Mouse (Mus musculus): ENCODE measurements around the gene Scarf1. TPM values are rescaled to one million over a fixed set of nuclear protein-coding genes. Genes with fewer than 3 reads are reported as not detected.

Scarf1 gene
- polyA plus RNA-seq, 1 experiment from 2014 or later: 1.8 TPM

DNA sequence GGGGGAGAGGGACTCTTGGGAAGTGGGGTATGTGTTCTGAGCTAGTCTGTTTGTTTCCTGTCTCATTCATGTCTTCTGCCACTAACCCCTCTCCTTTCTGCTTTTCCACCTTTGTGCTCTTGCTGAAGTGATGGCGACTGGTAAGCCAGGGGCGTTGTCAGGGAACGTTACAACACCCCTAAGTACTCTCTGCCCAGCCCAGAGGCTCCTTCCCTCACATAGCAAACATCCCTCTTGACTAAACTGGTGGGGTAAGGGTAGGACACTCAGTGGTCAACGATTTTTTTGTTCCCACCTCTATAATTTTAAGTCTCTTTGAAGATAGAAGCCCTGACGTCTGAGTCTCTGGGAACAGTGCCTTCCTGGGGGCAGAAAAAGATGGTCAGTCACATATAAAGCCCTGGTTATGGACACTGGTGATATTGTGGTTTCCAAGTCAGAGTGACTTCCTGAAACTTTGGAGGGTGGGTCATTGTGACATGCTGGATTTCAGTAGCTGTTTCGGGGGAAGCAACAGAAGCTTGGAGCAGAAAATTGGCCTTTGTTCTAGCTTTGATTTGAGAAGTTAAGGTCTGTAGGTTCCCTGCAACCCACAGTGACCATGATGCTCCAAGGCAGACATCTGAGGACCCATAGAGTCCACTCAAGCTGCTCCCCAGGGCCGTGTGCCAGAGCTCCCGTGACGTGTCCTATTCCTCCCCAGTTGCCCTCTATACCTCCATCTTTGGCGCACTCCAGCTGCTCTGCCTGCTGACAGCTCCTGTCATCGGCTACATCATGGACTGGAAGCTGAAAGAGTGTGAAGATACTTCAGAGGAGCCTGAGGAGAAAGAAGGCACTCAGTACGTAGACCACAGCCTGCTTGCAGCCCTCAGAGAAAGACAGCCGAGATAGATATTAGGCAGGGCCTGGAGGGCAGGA, 53.2 kb downstream of the Scarf1 start:
- 84% methylated on average over 13 of the region's 13 CpGs for WGBS
- ATAC-seq (ENCODE audit: low read depth): no peak
- Histone ChIP-seq H3K4me1 (ENCODE audit: control insufficient read depth, insufficient read depth, low read length) (no peaks in the 10 kb centered on the region), H3K36me3 (ENCODE audit: control insufficient read depth, insufficient read depth, low read length) (peaks cover 41% of the 10 kb centered on the region), H3K4me3 (ENCODE audit: low read depth, low read length) (no peak overlapping the region), H3K9ac (replicated peaks; ENCODE audit: low read depth, low read length) (no peak overlapping the region), H3K4me2 (ENCODE audit: low read depth, low read length) (no peak overlapping the region), H3K9me3 (ENCODE audit: control insufficient read depth, low read length) (no peaks in the 10 kb centered on the region), H3K27ac (ENCODE audit: low read depth, low read length) (no peak overlapping the region), H3K27me3 (ENCODE audit: control insufficient read depth, insufficient read depth, low read length) (no peaks in the 10 kb centered on the region)

DNA sequence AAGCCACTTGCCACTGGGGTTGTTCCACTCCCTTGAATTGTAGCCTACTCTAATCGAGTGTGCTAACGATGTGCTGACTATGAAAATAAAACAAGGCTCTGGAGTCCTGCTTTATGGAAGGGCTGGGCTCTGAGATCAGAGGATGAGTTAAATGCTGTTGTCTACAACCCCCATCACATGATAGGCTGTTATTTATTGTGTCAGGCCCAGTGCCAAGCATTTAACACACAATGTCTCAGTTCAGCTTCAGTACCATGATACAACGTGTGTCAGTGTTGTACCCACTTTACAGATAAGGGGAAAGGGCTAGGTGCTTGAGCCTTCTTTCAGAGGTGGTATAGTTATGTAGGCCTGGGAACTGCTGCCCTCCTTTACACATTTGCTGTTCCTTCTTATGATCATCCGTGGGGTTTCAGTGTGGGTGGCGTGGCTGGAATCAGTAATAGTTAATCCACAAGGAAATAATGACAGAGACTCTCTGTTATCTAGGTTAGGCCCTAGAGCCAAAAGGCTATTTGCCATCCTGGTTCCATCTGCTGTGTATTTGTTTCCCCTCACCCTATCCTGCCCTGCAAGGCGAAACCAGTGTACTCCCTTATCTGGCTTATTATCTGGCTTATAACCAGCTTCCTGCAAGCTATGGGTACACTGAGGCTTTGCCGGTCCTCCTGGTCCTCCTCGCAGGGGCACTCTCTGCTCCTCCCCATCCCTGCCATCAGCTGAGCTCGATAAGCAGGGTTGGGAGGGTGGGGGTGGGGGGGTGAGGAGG, 54.2 kb downstream of the Scarf1 start:
- no peaks in the 10 kb centered on the region for H3K9me3 ChIP-seq (ENCODE audit: control insufficient read depth, low read length)
- H3K4me3 ChIP-seq (ENCODE audit: low read depth, low read length): no peak overlapping the region
- no peak overlapping the region for H3K27ac ChIP-seq (ENCODE audit: low read depth, low read length)
- no peak for ATAC-seq (ENCODE audit: low read depth)
- no peaks in the 10 kb centered on the region for H3K27me3 ChIP-seq (ENCODE audit: control insufficient read depth, insufficient read depth, low read length)
- peaks cover 41% of the 10 kb centered on the region for H3K36me3 ChIP-seq (ENCODE audit: control insufficient read depth, insufficient read depth, low read length)
- H3K9ac ChIP-seq (replicated peaks; ENCODE audit: low read depth, low read length): no peak overlapping the region
- no peak overlapping the region for H3K4me2 ChIP-seq (ENCODE audit: low read depth, low read length)
- 67% methylated on average over 9 of the region's 9 CpGs for WGBS
- peaks cover 4% of the 10 kb centered on the region for H3K4me1 ChIP-seq (ENCODE audit: control insufficient read depth, insufficient read depth, low read length)

DNA sequence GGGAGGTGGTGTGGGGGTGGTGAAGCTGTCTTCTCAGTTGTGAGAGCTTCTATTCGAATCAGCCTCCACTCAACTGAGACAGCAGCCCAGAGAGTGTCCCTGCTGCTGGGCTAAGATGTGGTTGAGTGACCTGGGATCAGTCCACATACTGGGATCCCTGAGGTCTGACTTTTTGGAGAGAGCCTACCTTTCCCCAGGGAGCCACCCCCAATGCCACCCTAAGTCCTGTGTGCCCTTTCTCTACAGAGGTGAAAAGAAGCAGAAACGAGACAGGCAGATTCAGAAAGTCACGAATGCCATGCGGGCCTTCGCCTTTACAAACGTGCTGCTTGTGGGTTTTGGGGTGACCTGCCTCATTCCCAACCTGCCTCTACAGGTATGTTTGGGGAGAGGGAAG, 54.8 kb downstream of the Scarf1 start:
- no peak overlapping the region for H3K4me2 ChIP-seq (ENCODE audit: low read depth, low read length)
- H3K9me3 ChIP-seq (ENCODE audit: control insufficient read depth, low read length): no peaks in the 10 kb centered on the region
- H3K27ac ChIP-seq (ENCODE audit: low read depth, low read length): no peak overlapping the region
- H3K4me1 ChIP-seq (ENCODE audit: control insufficient read depth, insufficient read depth, low read length): peaks cover 10% of the 10 kb centered on the region
- H3K4me3 ChIP-seq (ENCODE audit: low read depth, low read length): no peak overlapping the region
- peaks cover 38% of the 10 kb centered on the region for H3K36me3 ChIP-seq (ENCODE audit: control insufficient read depth, insufficient read depth, low read length)
- H3K27me3 ChIP-seq (ENCODE audit: control insufficient read depth, insufficient read depth, low read length): no peaks in the 10 kb centered on the region
- H3K9ac ChIP-seq (replicated peaks; ENCODE audit: low read depth, low read length): no peak overlapping the region
- ATAC-seq (ENCODE audit: low read depth): no peak
- WGBS: 91% methylated on average over 6 of the region's 6 CpGs

DNA sequence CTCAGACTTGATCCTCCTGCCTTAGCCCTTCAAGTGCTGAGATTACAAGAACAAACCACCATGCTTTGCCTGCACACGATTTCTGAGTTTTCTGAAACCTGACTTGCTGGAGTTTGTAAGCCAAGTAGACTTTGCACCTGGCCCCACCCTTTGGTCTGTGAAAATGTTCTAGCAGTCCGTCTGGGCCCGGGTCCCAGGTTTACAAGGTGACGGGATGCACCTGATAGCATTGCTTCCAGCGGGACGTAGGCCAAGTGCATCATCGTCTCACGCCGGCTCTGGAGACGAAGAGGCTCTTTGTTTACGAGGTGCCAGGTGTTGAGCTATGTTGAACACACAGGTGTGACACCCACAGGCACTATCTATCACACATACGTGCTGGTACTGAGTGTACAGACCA, 55.6 kb downstream of the Scarf1 start:
- H3K36me3 ChIP-seq (ENCODE audit: control insufficient read depth, insufficient read depth, low read length): peaks cover 32% of the 10 kb centered on the region

DNA sequence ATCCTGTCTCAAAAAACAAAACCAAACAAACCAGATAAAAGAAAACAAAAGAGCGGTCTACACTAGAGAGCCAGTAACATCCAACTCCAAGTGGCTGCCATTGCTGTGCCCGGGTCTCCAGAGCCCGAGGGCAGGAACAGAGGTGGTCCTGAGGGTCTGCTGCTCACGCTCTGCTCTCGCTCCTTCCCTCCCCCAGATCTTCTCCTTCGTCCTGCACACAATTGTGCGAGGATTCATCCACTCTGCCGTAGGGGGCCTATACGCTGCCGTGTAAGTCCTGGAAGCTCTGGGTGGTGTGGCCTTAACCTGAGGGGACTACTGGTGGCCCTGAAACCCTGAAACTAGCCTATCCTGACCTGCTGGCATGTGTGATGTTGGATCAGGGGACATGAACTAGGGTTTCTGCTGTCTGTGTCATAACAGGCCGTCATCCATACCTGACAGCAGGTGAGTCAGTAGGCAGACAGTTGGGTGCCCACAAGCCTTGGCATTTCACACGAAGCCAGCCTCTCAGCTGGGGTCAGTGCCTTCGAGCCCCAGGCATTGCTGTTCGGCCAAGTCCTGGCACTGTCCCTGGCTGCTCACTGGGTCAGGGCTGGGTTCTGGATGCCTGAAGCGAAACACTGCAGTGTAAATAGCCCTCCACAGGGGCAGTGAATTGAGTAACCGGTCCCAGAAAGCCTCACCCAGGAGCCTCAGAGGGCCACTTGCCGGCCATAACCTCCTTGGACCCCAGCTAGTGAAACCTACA, 57.2 kb downstream of the Scarf1 start:
- ATAC-seq (ENCODE audit: low read depth): no peak
- H3K27ac ChIP-seq (ENCODE audit: low read depth, low read length): no peak overlapping the region
- WGBS: 90% methylated on average over 17 of the region's 17 CpGs
- H3K4me3 ChIP-seq (ENCODE audit: low read depth, low read length): no peak overlapping the region
- no peak overlapping the region for H3K4me2 ChIP-seq (ENCODE audit: low read depth, low read length)
- no peaks in the 10 kb centered on the region for H3K27me3 ChIP-seq (ENCODE audit: control insufficient read depth, insufficient read depth, low read length)
- H3K9ac ChIP-seq (replicated peaks; ENCODE audit: low read depth, low read length): no peak overlapping the region
- H3K9me3 ChIP-seq (ENCODE audit: control insufficient read depth, low read length): no peaks in the 10 kb centered on the region
- peaks cover 13% of the 10 kb centered on the region for H3K4me1 ChIP-seq (ENCODE audit: control insufficient read depth, insufficient read depth, low read length)
- H3K36me3 ChIP-seq (ENCODE audit: control insufficient read depth, insufficient read depth, low read length): peaks cover 30% of the 10 kb centered on the region

More for the DNA sequence above, 55.6 kb downstream of the Scarf1 start:
- H3K27me3 ChIP-seq (ENCODE audit: control insufficient read depth, insufficient read depth, low read length): no peaks in the 10 kb centered on the region
- H3K27ac ChIP-seq (ENCODE audit: low read depth, low read length): no peak overlapping the region
- ATAC-seq (ENCODE audit: low read depth): no peak
- no peak overlapping the region for H3K4me2 ChIP-seq (ENCODE audit: low read depth, low read length)
- WGBS: 95% methylated on average over 12 of the region's 12 CpGs
- H3K9me3 ChIP-seq (ENCODE audit: control insufficient read depth, low read length): no peaks in the 10 kb centered on the region
- H3K4me1 ChIP-seq (ENCODE audit: control insufficient read depth, insufficient read depth, low read length): peaks cover 13% of the 10 kb centered on the region
- H3K4me3 ChIP-seq (ENCODE audit: low read depth, low read length): no peak overlapping the region
- no peak overlapping the region for H3K9ac ChIP-seq (replicated peaks; ENCODE audit: low read depth, low read length)

DNA sequence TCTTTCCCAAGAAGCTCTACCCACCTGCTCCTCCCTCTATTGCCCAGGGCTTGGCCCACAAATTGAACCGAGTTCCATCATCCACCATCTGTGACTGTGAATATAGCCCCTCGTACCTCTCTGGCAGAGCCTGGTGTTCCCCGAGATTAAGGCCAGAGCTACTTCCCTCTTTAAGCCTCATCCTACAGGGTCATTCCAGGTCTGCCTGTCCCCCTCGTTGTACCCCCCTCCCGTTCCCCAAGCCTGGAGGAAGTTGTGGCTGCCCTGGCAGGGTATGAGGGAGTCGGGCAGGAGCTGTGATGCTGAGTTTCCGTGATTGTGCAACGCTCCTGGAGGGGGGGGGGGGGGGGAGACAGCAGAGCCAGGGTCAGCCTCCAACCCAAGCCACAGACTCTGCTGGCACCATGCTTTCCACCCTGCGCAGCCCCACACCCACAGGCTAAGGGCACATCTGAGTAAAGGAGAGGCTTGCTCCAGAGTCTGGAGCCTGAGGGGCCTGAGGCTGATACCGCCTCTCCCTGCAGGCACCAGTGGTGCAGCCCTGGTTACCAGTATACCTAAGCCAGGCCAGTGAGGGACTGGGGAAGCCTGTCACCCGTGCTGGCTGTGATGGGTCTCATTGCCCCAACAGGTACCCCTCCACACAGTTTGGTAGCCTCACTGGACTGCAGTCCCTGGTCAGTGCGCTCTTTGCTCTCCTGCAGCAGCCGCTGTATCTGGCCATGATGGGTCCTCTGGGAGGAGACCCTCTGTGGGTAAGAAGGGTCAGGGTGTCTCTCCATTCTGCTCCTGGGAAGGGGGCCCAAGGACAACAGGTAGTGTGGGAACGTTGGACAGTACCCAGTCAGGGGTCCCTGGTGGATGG, 58.0 kb downstream of the Scarf1 start:
- Histone ChIP-seq H3K4me1 (ENCODE audit: control insufficient read depth, insufficient read depth, low read length) (peaks cover 13% of the 10 kb centered on the region), H3K27me3 (ENCODE audit: control insufficient read depth, insufficient read depth, low read length) (no peaks in the 10 kb centered on the region), H3K4me2 (ENCODE audit: low read depth, low read length) (no peak overlapping the region), H3K36me3 (ENCODE audit: control insufficient read depth, insufficient read depth, low read length) (peaks cover 23% of the 10 kb centered on the region), H3K4me3 (ENCODE audit: low read depth, low read length) (no peak overlapping the region), H3K9me3 (ENCODE audit: control insufficient read depth, low read length) (no peaks in the 10 kb centered on the region), H3K27ac (ENCODE audit: low read depth, low read length) (no peak overlapping the region), H3K9ac (replicated peaks; ENCODE audit: low read depth, low read length) (no peak overlapping the region)
- ATAC-seq (ENCODE audit: low read depth): no peak
- 73% methylated on average over 13 of the region's 14 CpGs for WGBS

DNA sequence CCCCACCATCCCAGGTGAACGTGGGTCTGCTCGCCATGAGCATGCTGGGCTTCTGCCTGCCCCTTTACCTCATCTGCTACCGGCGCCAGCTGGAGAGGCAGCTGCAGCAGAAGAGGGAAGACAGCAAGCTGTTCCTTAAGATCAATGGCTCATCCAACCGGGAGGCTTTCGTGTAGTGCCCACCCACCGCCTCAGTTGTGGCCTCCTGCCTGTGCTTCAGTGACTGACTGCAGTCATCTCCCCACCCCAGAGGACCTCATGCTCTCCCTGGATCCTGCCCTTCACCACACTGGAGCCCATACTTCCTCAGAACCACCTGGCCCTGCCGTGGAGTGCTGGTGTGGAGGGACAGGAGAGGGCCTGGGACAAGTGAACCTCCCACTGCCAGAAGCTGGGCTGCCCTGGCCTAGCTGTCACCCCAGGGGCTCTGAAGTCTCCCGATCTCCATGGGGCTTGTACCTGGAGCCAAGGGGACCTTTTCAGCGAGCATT, 59.0 kb downstream of the Scarf1 start:
- no peak overlapping the region for H3K4me3 ChIP-seq (ENCODE audit: low read depth, low read length)
- H3K9me3 ChIP-seq (ENCODE audit: control insufficient read depth, low read length): no peaks in the 10 kb centered on the region
- H3K9ac ChIP-seq (replicated peaks; ENCODE audit: low read depth, low read length): 0 out of 2 replicates have a peak overlapping the region, but pooled peaks have one; percentile 28
- H3K27ac ChIP-seq (ENCODE audit: low read depth, low read length): peak overlapping the region; percentile 58
- peaks cover 17% of the 10 kb centered on the region for H3K36me3 ChIP-seq (ENCODE audit: control insufficient read depth, insufficient read depth, low read length)
- H3K27me3 ChIP-seq (ENCODE audit: control insufficient read depth, insufficient read depth, low read length): no peaks in the 10 kb centered on the region
- WGBS: 11% methylated on average over 10 of the region's 10 CpGs
- peaks cover 13% of the 10 kb centered on the region for H3K4me1 ChIP-seq (ENCODE audit: control insufficient read depth, insufficient read depth, low read length)
- peak overlapping the region; percentile 2; the same call in 1 of the 2 replicates for H3K4me2 ChIP-seq (ENCODE audit: low read depth, low read length)
- ATAC-seq (ENCODE audit: low read depth): no peak
